Mouse (Mus musculus) midbrain, embryonic 16.5 days (tissue): ENCODE measurements at regions not wholly inside any gene's neighbourhood (a gene's known extent, or its start where the extent isn't known, plus 50 kb on each side); places are given as distances from the start of the nearest gene placed in this dataset.

ENCODE experiments used
- ATAC-seq: fragments of 200-750 bp; cut with Nextera tagmentation; 2 replicates; pipeline ENCODE4 v1.8.0; 2017; ENCODE audit warnings: moderate TSS enrichment
- H3K27ac ChIP-seq: fragments of 300-500 bp; sonication (generic); 2 replicates; pipeline ENCODE4 v1.5.1; 2014; ENCODE audit warnings: mild to moderate bottlenecking, low read length, mixed read lengths
- H3K27me3 ChIP-seq: fragments of 300-500 bp; sonication (generic); 2 replicates; pipeline ENCODE4 v1.6.1; 2014; ENCODE audit warnings: low read depth, low read length, mixed read lengths; ENCODE audit not compliant: control insufficient read depth, insufficient read depth
- H3K36me3 ChIP-seq: fragments of 300-500 bp; sonication (generic); 2 replicates; pipeline ENCODE4 v1.6.1; 2014; ENCODE audit warnings: mild to moderate bottlenecking, low read length, moderate library complexity, mixed read lengths; ENCODE audit not compliant: control insufficient read depth, insufficient read depth
- H3K4me1 ChIP-seq: fragments of 300-500 bp; sonication (generic); 2 replicates; pipeline ENCODE4 v1.6.1; 2014; ENCODE audit warnings: mild to moderate bottlenecking, low read length, mixed read lengths; ENCODE audit not compliant: control insufficient read depth, insufficient read depth
- H3K4me2 ChIP-seq: fragments of 300-500 bp; sonication (generic); 2 replicates; pipeline ENCODE4 v1.6.1; 2014; ENCODE audit warnings: mild to moderate bottlenecking, low read length, mixed read lengths
- H3K4me3 ChIP-seq: fragments of 300-500 bp; sonication (generic); 2 replicates; pipeline ENCODE4 v1.5.1; 2014; ENCODE audit warnings: low read depth, mild to moderate bottlenecking, low read length, moderate library complexity, mixed read lengths
- H3K9ac ChIP-seq: fragments of 300-500 bp; sonication (generic); 2 replicates; pipeline ENCODE4 v1.6.1; 2014; ENCODE audit warnings: low read depth, low read length, mixed read lengths
- H3K9me3 ChIP-seq: fragments of 300-500 bp; sonication (generic); replicated peaks from 2 replicates; pipeline ENCODE4 v1.6.1; 2014; ENCODE audit warnings: mild to moderate bottlenecking, low read length, mixed read lengths; ENCODE audit not compliant: control insufficient read depth, poor library complexity, severe bottlenecking
- WGBS: fragments of 180-500 bp; shearing (Covaris S2); extraction: QIAGEN DNeasy Blood & Tissue Kit; methylation state at CpG from one replicate; pipeline ENCODE4 v1.1.7; 2014; 5-methylcytosine and 5-hydroxymethylcytosine counted together

- WGBS, result 65% methylated on average over 6 of the region's 6 CpGs
- Histone ChIP-seq H3K27me3 (no peaks in the 10 kb centered on the region), H3K36me3 (no peaks in the 10 kb centered on the region), H3K4me1 (peaks cover 3% of the 10 kb centered on the region; the same call in 1 of the 2 replicates), H3K4me2 (no peak overlapping the region), H3K9me3 (no peaks in the 10 kb centered on the region), H3K27ac (no peak overlapping the region), H3K4me3 (no peak overlapping the region), H3K9ac (no peak overlapping the region)
- ATAC-seq, result no peak
Measured at GRCm38 (mm10) chr16:70740046-70740445, 426.3 kb downstream of the Gbe1 start.

- Histone ChIP-seq H3K27me3 (no peaks in the 10 kb centered on the region), H3K36me3 (no peaks in the 10 kb centered on the region), H3K4me1 (no peaks in the 10 kb centered on the region), H3K27ac (no peak overlapping the region), H3K4me3 (no peak overlapping the region), H3K4me2 (no peak overlapping the region), H3K9me3 (no peaks in the 10 kb centered on the region), H3K9ac (no peak overlapping the region)
- no peak for ATAC-seq
Measured at GRCm38 (mm10) chr16:70754228-70754627, 440.5 kb downstream of the Gbe1 start.

- no peak overlapping the region for H3K9ac ChIP-seq
- WGBS, result 73% methylated on average over 4 of the region's 4 CpGs
- H3K4me3 ChIP-seq, result no peak overlapping the region
- H3K9me3 ChIP-seq, result no peaks in the 10 kb centered on the region
- H3K36me3 ChIP-seq, result no peaks in the 10 kb centered on the region
- no peak for ATAC-seq
- H3K4me1 ChIP-seq, result no peaks in the 10 kb centered on the region
- no peak overlapping the region for H3K27ac ChIP-seq
- H3K27me3 ChIP-seq, result no peaks in the 10 kb centered on the region
- no peak overlapping the region for H3K4me2 ChIP-seq
Measured at GRCm38 (mm10) chr16:70798061-70798460, 484.3 kb downstream of the Gbe1 start.

GRCm38 (mm10) chr16:70803549-70803948 lies 489.8 kb downstream of the Gbe1 start:
- H3K4me1 ChIP-seq, result no peaks in the 10 kb centered on the region
- no peak overlapping the region for H3K4me2 ChIP-seq
- H3K4me3 ChIP-seq, result no peak overlapping the region
- no peaks in the 10 kb centered on the region for H3K36me3 ChIP-seq
- no peaks in the 10 kb centered on the region for H3K27me3 ChIP-seq
- no peak overlapping the region for H3K27ac ChIP-seq
- WGBS, result 94% methylated on average over 2 of the region's 2 CpGs
- H3K9ac ChIP-seq, result no peak overlapping the region
- H3K9me3 ChIP-seq, result no peaks in the 10 kb centered on the region
- ATAC-seq, result no peak

- no peaks in the 10 kb centered on the region for H3K36me3 ChIP-seq
- H3K4me2 ChIP-seq, result no peak overlapping the region
- H3K4me3 ChIP-seq, result no peak overlapping the region
- no peaks in the 10 kb centered on the region for H3K4me1 ChIP-seq
- 94% methylated on average over 10 of the region's 10 CpGs for WGBS
- no peaks in the 10 kb centered on the region for H3K27me3 ChIP-seq
- no peak for ATAC-seq
- H3K9me3 ChIP-seq, result no peaks in the 10 kb centered on the region
- no peak overlapping the region for H3K9ac ChIP-seq
- no peak overlapping the region for H3K27ac ChIP-seq
Measured at GRCm38 (mm10) chr16:70825910-70826309, 512.2 kb downstream of the Gbe1 start.

- no peaks in the 10 kb centered on the region for H3K4me1 ChIP-seq
- 83% methylated on average over 8 of the region's 8 CpGs for WGBS
- H3K36me3 ChIP-seq, result no peaks in the 10 kb centered on the region
- ATAC-seq, result no peak
- H3K9me3 ChIP-seq, result no peaks in the 10 kb centered on the region
- H3K9ac ChIP-seq, result no peak overlapping the region
- H3K4me3 ChIP-seq, result no peak overlapping the region
- H3K27me3 ChIP-seq, result no peaks in the 10 kb centered on the region
- no peak overlapping the region for H3K27ac ChIP-seq
- H3K4me2 ChIP-seq, result no peak overlapping the region
Measured at GRCm38 (mm10) chr16:70835006-70835405, 521.3 kb downstream of the Gbe1 start.

GRCm38 (mm10) chr16:70838139-70838538 lies 524.4 kb downstream of the Gbe1 start:
- Histone ChIP-seq H3K9me3 (no peaks in the 10 kb centered on the region), H3K4me1 (no peaks in the 10 kb centered on the region), H3K27ac (no peak overlapping the region), H3K27me3 (no peaks in the 10 kb centered on the region), H3K4me3 (no peak overlapping the region), H3K9ac (no peak overlapping the region), H3K4me2 (no peak overlapping the region), H3K36me3 (no peaks in the 10 kb centered on the region)
- WGBS, result 85% methylated on average over 1 of the region's 1 CpGs
- ATAC-seq, result no peak

- Histone ChIP-seq H3K36me3 (no peaks in the 10 kb centered on the region), H3K4me2 (no peak overlapping the region), H3K9me3 (no peaks in the 10 kb centered on the region), H3K4me3 (no peak overlapping the region), H3K27ac (no peak overlapping the region), H3K4me1 (peaks cover 2% of the 10 kb centered on the region; the same call in 1 of the 2 replicates), H3K9ac (no peak overlapping the region), H3K27me3 (no peaks in the 10 kb centered on the region)
- 0 out of 2 replicates have a peak, but pooled peaks have one; percentile 56 for ATAC-seq
- WGBS, result 57% methylated on average over 2 of the region's 2 CpGs
Measured at GRCm38 (mm10) chr16:70868241-70868640, 554.5 kb downstream of the Gbe1 start.

GRCm38 (mm10) chr16:70869205-70869604 lies 555.5 kb downstream of the Gbe1 start:
- no peak for ATAC-seq
- no peak overlapping the region for H3K9ac ChIP-seq
- no peak overlapping the region for H3K4me2 ChIP-seq
- no peaks in the 10 kb centered on the region for H3K36me3 ChIP-seq
- H3K27me3 ChIP-seq, result no peaks in the 10 kb centered on the region
- no peak overlapping the region for H3K27ac ChIP-seq
- 51% methylated on average over 4 of the region's 4 CpGs for WGBS
- no peaks in the 10 kb centered on the region for H3K9me3 ChIP-seq
- H3K4me3 ChIP-seq, result no peak overlapping the region
- peaks cover 2% of the 10 kb centered on the region; the same call in 1 of the 2 replicates for H3K4me1 ChIP-seq

- 40% methylated on average over 2 of the region's 2 CpGs for WGBS
- Histone ChIP-seq H3K4me3 (no peak overlapping the region), H3K9ac (no peak overlapping the region), H3K4me2 (no peak overlapping the region), H3K36me3 (no peaks in the 10 kb centered on the region), H3K27me3 (no peaks in the 10 kb centered on the region), H3K27ac (no peak overlapping the region), H3K4me1 (0 out of 2 replicates have a peak, but pooled peaks cover under 1% of the 10 kb centered on the region), H3K9me3 (no peaks in the 10 kb centered on the region)
- ATAC-seq, result no peak
Measured at GRCm38 (mm10) chr16:70874080-70874479, 560.3 kb downstream of the Gbe1 start.
